Mouse (Mus musculus): Measurements from ENCODE around the gene Dram1. TPM values are rescaled to one million over a fixed set of nuclear protein-coding genes. Genes with fewer than 3 reads are reported as not detected.
A peak's percentile ranks its signal among the peaks of the same experiment; 100 is the strongest.

Gene Dram1
- total and polyA plus RNA-seq, 3 experiments: 0.04 TPM; not detected in 2

DNA sequence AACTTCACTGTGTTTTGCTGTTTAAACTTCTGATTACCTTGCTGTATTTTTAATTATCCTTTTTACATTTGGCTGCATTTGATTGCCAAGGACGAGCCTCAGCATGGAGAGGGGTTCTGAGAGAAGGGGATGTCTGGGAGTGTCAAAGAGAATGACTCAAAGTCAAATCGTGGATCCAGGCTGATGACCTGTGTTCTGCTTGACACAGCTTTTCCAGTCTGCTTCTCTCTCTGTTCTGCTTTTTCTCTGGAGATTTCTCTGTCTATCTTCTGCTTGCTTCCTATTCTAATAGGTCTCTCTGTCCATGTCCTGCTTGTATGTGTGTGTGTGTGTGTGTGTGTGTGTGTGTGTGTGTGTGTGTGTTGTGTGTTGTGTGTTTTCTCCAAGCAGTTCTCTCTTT is 30.9 kb upstream of the Dram1 start (continued):
- no peak for TF ChIP-seq SMC3 (IDR thresholded peaks at IDR 0.05; ENCODE audit: low read depth, low read length)
- TF ChIP-seq MYC (IDR thresholded peaks at IDR 0.05; ENCODE audit: low read depth, low read length): no peak
- TF ChIP-seq SIN3A (IDR thresholded peaks at IDR 0.05; ENCODE audit: low read length): no peak
- TF ChIP-seq ZNF384 (IDR thresholded peaks at IDR 0.05; ENCODE audit: low read depth, low read length): no peak
- TF ChIP-seq EP300 (IDR thresholded peaks at IDR 0.05; ENCODE audit: low read length): peak; percentile 89
- TF ChIP-seq ZC3H11A (IDR thresholded peaks at IDR 0.05; ENCODE audit: low read depth, low read length): no peak
- peak; percentile 70 for TF ChIP-seq ETS1 (conservative IDR thresholded peaks at IDR 0.05; ENCODE audit: low read depth, low read length)
- TF ChIP-seq E2F4 (IDR thresholded peaks at IDR 0.05; ENCODE audit: insufficient replicate concordance, low read depth, low read length): no peak
- peak; percentile 84 for TF ChIP-seq IRF4 (IDR thresholded peaks at IDR 0.05; ENCODE audit: low read depth, low read length)
- no peak for TF ChIP-seq TCF12 (IDR thresholded peaks at IDR 0.05; ENCODE audit: low read depth, low read length)
- TF ChIP-seq BHLHE40 (IDR thresholded peaks at IDR 0.05; ENCODE audit: low read depth, low read length): peak; percentile 3; the same call in 1 of the 2 replicates
- no peak for TF ChIP-seq USF2 (conservative IDR thresholded peaks at IDR 0.05; ENCODE audit: low read depth, low read length)
- TF ChIP-seq CTCF (conservative IDR thresholded peaks at IDR 0.05 in 1 of 2, IDR thresholded peaks at IDR 0.05 in 1 of 2; ENCODE audit: low read depth in 2 of 2, low read length in 2 of 2): no peak
- TF ChIP-seq NELFE (IDR thresholded peaks at IDR 0.05; ENCODE audit: low read depth, low read length): no peak
- TF ChIP-seq MAFK (IDR thresholded peaks at IDR 0.05; ENCODE audit: insufficient replicate concordance, low read length): no peak
- TF ChIP-seq CHD2 (IDR thresholded peaks at IDR 0.05; ENCODE audit: low read length): no peak
- TF ChIP-seq JUND (conservative IDR thresholded peaks at IDR 0.05; ENCODE audit: low read depth, low read length): peak; percentile 70
- TF ChIP-seq POLR2A (IDR thresholded peaks at IDR 0.05; ENCODE audit: low read depth, low read length): no peak
- no peak for TF ChIP-seq GABPA (IDR thresholded peaks at IDR 0.05; ENCODE audit: insufficient replicate concordance, low read depth, low read length)

GRCm38 (mm10) chr10:88407875-88408631 is 29.2 kb upstream of the Dram1 start:
- Histone ChIP-seq H3K79me2 (replicated peaks; ENCODE audit: control insufficient read depth, extremely low read depth, insufficient read depth, poor library complexity, severe bottlenecking) (peaks cover 8% of the 10 kb centered on the region; the same call in 1 of the 2 replicates), H3K36me3 (replicated peaks in 1 of 2; ENCODE audit: control insufficient read depth in 1 of 2, insufficient read depth in 1 of 2, low read length in 1 of 2) (peaks cover 3 to 23% of the 10 kb centered on the region in 2 experiments), H3K4me1 (ENCODE audit: control insufficient read depth in 1 of 2, insufficient read depth in 2 of 2) (peaks cover 17 to 74% of the 10 kb centered on the region in 2 experiments), H3K4me2 (ENCODE audit: insufficient read depth, low read depth, poor library complexity, severe bottlenecking) (peak overlapping the region; percentile 79), H3K9me3 (replicated peaks; ENCODE audit: low read length) (no peaks in the 10 kb centered on the region), H3K4me3 (replicated peaks in 1 of 3; ENCODE audit: low read depth in 2 of 3, low read length in 2 of 3, poor library complexity in 1 of 3) (no peak overlapping the region), H3K27ac (ENCODE audit: insufficient read depth, low read depth) (peak overlapping the region; percentile 39), H3K27me3 (replicated peaks) (no peaks in the 10 kb centered on the region), H3K9ac (ENCODE audit: insufficient read depth, low read depth) (peak overlapping the region; percentile 6)
- DNase-seq (ENCODE audit: extremely low read depth): no peak
- in situ Hi-C loops (cut with MboI; ENCODE audit: low pct_ligation_motif_present, low pct_unique_long_range_greater_than_20kb, low sequenced_read_pairs): no loop called here
- no peak for TF ChIP-seq BHLHE40 (IDR thresholded peaks at IDR 0.05; ENCODE audit: low read depth, low read length)
- TF ChIP-seq JUN (IDR thresholded peaks at IDR 0.05; ENCODE audit: insufficient read depth, low read depth, low read length): peak; percentile 36
- TF ChIP-seq MEF2A (IDR thresholded peaks at IDR 0.05; ENCODE audit: borderline replicate concordance, low read depth, low read length): peak; percentile 89
- TF ChIP-seq EP300 (IDR thresholded peaks at IDR 0.05; ENCODE audit: low read length): 0 out of 2 replicates have a peak, but pooled peaks have one; percentile 6
- TF ChIP-seq ZNF384 (IDR thresholded peaks at IDR 0.05; ENCODE audit: low read depth, low read length): no peak
- peak; percentile 65 for TF ChIP-seq IRF4 (IDR thresholded peaks at IDR 0.05; ENCODE audit: low read depth, low read length)
- TF ChIP-seq JUND (conservative IDR thresholded peaks at IDR 0.05; ENCODE audit: low read depth, low read length): 0 out of 2 replicates have a peak, but pooled peaks have one; percentile 48
- peak; percentile 68 for TF ChIP-seq ETS1 (conservative IDR thresholded peaks at IDR 0.05; ENCODE audit: low read depth, low read length)
- TF ChIP-seq ZC3H11A (IDR thresholded peaks at IDR 0.05; ENCODE audit: low read depth, low read length): no peak
- dilution Hi-C loops (cut with MboI; ENCODE audit: extremely low pct_ligation_motif_present, extremely low pct_unique_long_range_greater_than_20kb, low sequenced_read_pairs): no loop called here

Data from CH12.LX (cell line).